Mouse (Mus musculus) olfactory bulb, adult 2 months (tissue): ENCODE measurements at regions not wholly inside any gene's neighbourhood (a gene's known extent, or its start where the extent isn't known, plus 50 kb on each side); places are given as distances from the start of the nearest gene placed in this dataset.

Experiments used
- CTCF ChIP-seq: fragments of 200-500 bp; IDR thresholded peaks from 2 replicates; pipeline ENCODE4 v1.5.1; 2012; ENCODE audit warnings: low read depth, mild to moderate bottlenecking, low read length, moderate library complexity; ENCODE audit not compliant: insufficient read depth
- POLR2A ChIP-seq: fragments of 200-500 bp; IDR thresholded peaks from 2 replicates; pipeline ENCODE4 v1.6.1; 2012; ENCODE audit warnings: mild to moderate bottlenecking, low read depth, low read length, moderate library complexity; ENCODE audit not compliant: insufficient read depth

DNA sequence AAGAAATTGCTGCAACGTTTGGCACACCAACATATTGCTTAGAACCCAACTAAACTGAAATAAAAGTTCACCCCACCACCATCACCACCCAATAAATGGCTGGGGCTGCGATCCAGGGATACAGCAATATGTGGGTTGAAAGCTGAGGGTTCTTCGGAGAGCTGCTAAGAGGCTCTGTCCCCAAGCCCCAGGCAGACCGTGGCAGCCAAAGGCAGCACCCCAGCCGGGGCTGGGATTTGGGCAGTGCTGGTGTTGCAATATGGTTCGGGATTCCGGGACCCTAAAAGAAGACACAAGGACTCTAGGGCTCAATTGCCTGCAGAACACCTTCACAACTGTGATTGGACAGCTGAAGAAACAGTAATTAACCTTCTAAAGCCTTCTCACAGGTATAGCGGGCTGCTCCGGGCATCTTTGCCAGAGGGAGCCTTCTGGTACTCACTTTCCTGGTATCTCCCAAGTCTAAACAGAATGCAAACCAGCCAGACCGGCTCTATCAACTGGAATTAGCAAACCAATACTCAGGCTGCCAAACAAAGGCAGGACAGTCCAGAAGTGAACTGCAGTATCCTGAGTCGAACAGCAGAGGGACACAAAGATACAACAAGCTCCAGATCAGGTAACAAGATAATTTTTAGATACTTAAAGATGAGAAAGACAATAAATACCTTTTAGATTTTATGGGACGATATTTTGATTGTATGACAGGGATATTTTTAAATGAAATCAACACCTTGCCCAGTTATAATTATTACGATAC, 341.1 kb downstream of the 9430069I07Rik start:
- TF ChIP-seq CTCF (no peak), POLR2A (no peak)
